Mouse (Mus musculus) heart, adult 2 months (tissue): ENCODE results near the gene Dpf3.

Source experiments
- CTCF ChIP-seq: fragments of 200-600 bp; IDR thresholded peaks from 2 replicates; pipeline ENCODE4 v1.8.1; 2022; ENCODE audit warnings: antibody characterized with exemption, mild to moderate bottlenecking, moderate library complexity
- EP300 ChIP-seq: fragments of 200-500 bp; IDR thresholded peaks from 2 replicates; pipeline ENCODE4 v1.6.1; 2011; ENCODE audit warnings: low read depth, low read length, control low read depth; ENCODE audit not compliant: insufficient read depth
- POLR2A ChIP-seq: fragments of 200-500 bp; IDR thresholded peaks from 2 replicates; pipeline ENCODE4 v1.6.1; 2011; ENCODE audit warnings: mild to moderate bottlenecking, low read depth, low read length, control low read depth; ENCODE audit not compliant: insufficient read depth

- TF ChIP-seq CTCF (no peak), POLR2A (no peak), EP300 (no peak)
Observed at GRCm38 (mm10) chr12:83387554-83387953, 100.0 kb downstream of the Dpf3 start.
